Mouse (Mus musculus) gastrocnemius, postnatal 36 days (tissue): ENCODE data around the gene Arhgap40. TPM values are rescaled to one million over a fixed set of nuclear protein-coding genes. Genes with fewer than 3 reads are reported as not detected.

Experiments used
- DNase-seq, 2 experiments: peaks; one replicate each; pipeline ENCODE4 v3.0.0; 2022
- intact Hi-C: fragments of 180-260 bp; cut with DNase I; formaldehyde crosslinking; loops from one replicate; pipeline ENCODE4 v1.15.1; 2025
- total RNA-seq, 2 experiments: library from RNA; stranded (reverse); gene quantifications; 2 replicates each; pipeline ENCODE4 v1.2.3; 2021

Gene Arhgap40
- total RNA-seq, 2 experiments from 2014 or later = not detected

- intact Hi-C loops = no loop called here
- no peak for DNase-seq
Measured at GRCm38 (mm10) chr2:158596803-158597202, 84.2 kb downstream of the Arhgap40 start.

Other genes starting within 250 kb of the Arhgap40 start
- 1 to 10 TPM; 4.9 to 8.2 TPM for gene Lbp, start 206.3 kb upstream of the Arhgap40 start, total RNA-seq
- gene Snhg11, start 137.2 kb upstream of the Arhgap40 start, total RNA-seq = under 1 TPM in 1 of 2 experiments, not detected in 1; 0.05 TPM
- gene Ralgapb, start 102.9 kb upstream of the Arhgap40 start, total RNA-seq = 10 to 100 TPM; 24.1 to 25.5 TPM
- gene Adig, start 10.2 kb upstream of the Arhgap40 start, total RNA-seq = 1 to 10 TPM; 2.7 to 3.4 TPM
- not detected for gene Slc32a1, start 98.0 kb downstream of the Arhgap40 start, total RNA-seq
- gene Actr5, start 112.1 kb downstream of the Arhgap40 start, total RNA-seq = 1 to 10 TPM; 2.4 to 3.6 TPM
- gene Ppp1r16b, start 152.6 kb downstream of the Arhgap40 start, total RNA-seq = 1 to 10 TPM; 3.5 to 3.6 TPM